Mouse (Mus musculus) heart, postnatal 0 days (tissue): Measurements from ENCODE around the gene Cnga4.

Source experiments
- CTCF ChIP-seq: IDR thresholded peaks from 2 replicates; pipeline ENCODE4 v1.5.1; 2016; ENCODE audit warnings: antibody characterized with exemption, control low read depth, low read depth
- EP300 ChIP-seq: IDR thresholded peaks from 2 replicates; pipeline ENCODE4 v1.6.1; 2016; ENCODE audit warnings: antibody characterized with exemption, low read depth

DNA sequence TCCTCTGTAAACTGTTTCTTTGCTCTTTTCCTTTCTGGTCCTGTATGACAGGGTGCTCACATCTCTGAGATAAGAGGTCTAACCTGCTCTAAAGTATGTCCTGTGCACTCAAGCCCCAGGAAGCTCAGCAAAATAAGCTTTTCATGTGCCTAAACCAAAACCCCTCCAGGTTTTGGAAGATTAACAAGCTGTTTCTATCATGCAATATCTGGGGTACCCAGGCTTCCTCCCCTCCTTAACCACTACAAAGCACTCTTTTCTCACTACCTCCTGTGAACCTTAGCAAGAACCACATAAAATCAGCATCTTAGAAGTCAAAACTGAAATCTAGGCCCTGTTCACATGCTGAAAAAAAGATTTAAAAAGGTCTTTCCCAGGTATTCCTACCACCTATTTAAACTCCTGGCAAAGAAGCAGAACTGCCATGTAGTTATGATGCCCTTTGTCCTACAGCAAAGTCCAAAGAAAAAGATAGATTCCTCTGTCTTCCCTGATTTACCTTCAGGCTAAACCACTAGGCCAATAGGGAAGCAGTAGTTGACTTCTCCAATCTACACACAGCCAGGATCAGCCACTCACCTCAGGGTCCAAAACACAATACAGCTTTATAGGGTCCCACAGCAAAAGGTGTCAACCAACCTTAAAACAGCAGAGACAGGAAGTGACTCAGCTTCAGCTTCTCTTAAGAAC is 9.1 kb upstream of the Cnga4 start:
- TF ChIP-seq CTCF (no peak), EP300 (no peak)
